Mouse (Mus musculus): ENCODE measurements around the gene Tfrc. TPM values are rescaled to one million over a fixed set of nuclear protein-coding genes. Genes with fewer than 3 reads are reported as not detected.

Tfrc gene
- polyA plus RNA-seq, 1 experiment from 2014 or later, result 14.6 TPM

DNA sequence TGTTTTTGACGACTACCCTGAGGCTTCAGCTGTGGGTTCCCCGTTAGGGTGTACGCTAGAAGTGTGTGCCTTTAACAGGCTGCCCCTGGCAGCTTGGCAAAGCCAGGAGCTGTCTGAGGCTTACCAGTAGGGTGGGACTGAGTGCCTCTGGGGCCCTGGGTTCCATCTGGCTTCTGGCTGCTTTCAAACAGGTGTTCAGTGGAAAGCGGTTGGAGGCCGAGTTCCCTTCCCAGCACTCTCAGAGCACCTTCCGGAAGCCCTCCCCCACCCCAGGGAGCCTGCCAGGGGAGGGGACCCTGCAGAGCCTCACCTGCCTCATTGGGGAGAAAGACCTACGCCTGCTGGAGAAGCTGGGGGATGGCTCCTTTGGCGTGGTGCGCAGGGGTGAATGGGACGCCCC lies 59.3 kb downstream of the Tfrc start:
- no peak overlapping the region for H3K4me3 ChIP-seq (ENCODE audit: low read depth, low read length)
- H3K27ac ChIP-seq (ENCODE audit: low read length), result no peak overlapping the region
- peaks cover 14% of the 10 kb centered on the region; the same call in 1 of the 2 replicates for H3K36me3 ChIP-seq (ENCODE audit: insufficient read depth, low read length)
- H3K4me1 ChIP-seq (ENCODE audit: insufficient read depth, low read depth, low read length), result peaks cover 37% of the 10 kb centered on the region
- ATAC-seq (no peak), DNase-seq (ENCODE audit: low spot score) (no peak)
- 76% methylated on average over 10 of the region's 10 CpGs for WGBS
- H3K4me2 ChIP-seq (replicated peaks; ENCODE audit: low read depth, low read length), result no peak overlapping the region
- H3K27me3 ChIP-seq (replicated peaks; ENCODE audit: insufficient read depth, low read length), result no peaks in the 10 kb centered on the region
- H3K9ac ChIP-seq (replicated peaks; ENCODE audit: low read depth), result no peak overlapping the region
- no peaks in the 10 kb centered on the region for H3K9me3 ChIP-seq (ENCODE audit: low read length)
- TF ChIP-seq CTCF (IDR thresholded peaks at IDR 0.05) (no peak), EP300 (IDR thresholded peaks at IDR 0.05) (no peak)

DNA sequence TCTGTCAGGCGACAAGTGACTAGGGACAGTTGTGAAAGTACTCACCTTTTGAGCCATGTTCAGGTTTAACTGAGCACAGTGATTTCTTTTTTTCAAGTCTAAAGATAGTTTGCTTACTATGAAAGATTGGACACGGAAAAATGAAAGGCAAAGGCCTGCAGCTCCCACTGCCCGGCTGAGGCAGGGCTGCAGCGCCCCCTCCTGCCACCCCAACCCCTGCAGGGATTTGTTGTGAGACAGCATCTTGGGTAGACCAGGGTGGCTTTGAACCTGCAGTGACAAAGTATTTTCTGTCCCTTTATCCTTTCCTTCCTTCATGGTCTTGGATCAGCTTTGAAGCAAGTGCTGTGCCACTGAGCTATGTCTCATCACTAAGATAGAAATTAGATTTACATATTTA lies 59.8 kb downstream of the Tfrc start:
- Histone ChIP-seq H3K27me3 (replicated peaks; ENCODE audit: insufficient read depth, low read length) (no peaks in the 10 kb centered on the region), H3K4me1 (ENCODE audit: insufficient read depth, low read depth, low read length) (peaks cover 33% of the 10 kb centered on the region), H3K36me3 (ENCODE audit: insufficient read depth, low read length) (peaks cover 14% of the 10 kb centered on the region; the same call in 1 of the 2 replicates), H3K4me2 (replicated peaks; ENCODE audit: low read depth, low read length) (no peak overlapping the region), H3K9me3 (ENCODE audit: low read length) (no peaks in the 10 kb centered on the region), H3K27ac (ENCODE audit: low read length) (no peak overlapping the region), H3K9ac (replicated peaks; ENCODE audit: low read depth) (no peak overlapping the region), H3K4me3 (ENCODE audit: low read depth, low read length) (no peak overlapping the region)
- ATAC-seq, result no peak
- TF ChIP-seq EP300 (IDR thresholded peaks at IDR 0.05) (no peak), CTCF (IDR thresholded peaks at IDR 0.05) (peak; percentile 66)
- no peak for DNase-seq (ENCODE audit: low spot score)
- 80% methylated on average over 4 of the region's 4 CpGs for WGBS

DNA sequence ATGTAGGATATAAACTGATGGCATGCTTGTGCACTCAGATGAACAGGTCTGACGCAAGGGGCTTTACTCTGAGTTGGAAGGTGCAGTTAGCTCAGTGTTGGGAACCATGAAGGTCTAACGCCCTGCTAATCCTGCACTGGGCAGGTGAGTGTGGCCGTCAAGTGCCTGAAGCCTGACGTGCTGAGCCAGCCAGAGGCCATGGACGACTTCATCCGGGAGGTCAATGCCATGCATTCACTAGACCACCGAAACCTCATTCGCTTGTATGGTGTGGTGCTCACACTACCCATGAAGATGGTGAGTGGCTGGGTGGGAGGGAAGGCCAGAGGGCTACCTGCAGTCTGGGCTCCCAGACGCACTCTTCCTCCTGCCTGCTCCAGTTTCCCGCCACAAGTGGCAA lies 60.5 kb downstream of the Tfrc start:
- H3K27ac ChIP-seq (ENCODE audit: low read length), result no peak overlapping the region
- no peaks in the 10 kb centered on the region for H3K9me3 ChIP-seq (ENCODE audit: low read length)
- no peak for TF ChIP-seq CTCF (IDR thresholded peaks at IDR 0.05)
- no peak for TF ChIP-seq EP300 (IDR thresholded peaks at IDR 0.05)
- peaks cover 14% of the 10 kb centered on the region; the same call in 1 of the 2 replicates for H3K36me3 ChIP-seq (ENCODE audit: insufficient read depth, low read length)
- H3K27me3 ChIP-seq (replicated peaks; ENCODE audit: insufficient read depth, low read length), result no peaks in the 10 kb centered on the region
- ATAC-seq (no peak), DNase-seq (ENCODE audit: low spot score) (no peak)
- no peak overlapping the region for H3K4me3 ChIP-seq (ENCODE audit: low read depth, low read length)
- H3K9ac ChIP-seq (replicated peaks; ENCODE audit: low read depth), result no peak overlapping the region
- peaks cover 27% of the 10 kb centered on the region for H3K4me1 ChIP-seq (ENCODE audit: insufficient read depth, low read depth, low read length)
- 89% methylated on average over 10 of the region's 10 CpGs for WGBS
- no peak overlapping the region for H3K4me2 ChIP-seq (replicated peaks; ENCODE audit: low read depth, low read length)

DNA sequence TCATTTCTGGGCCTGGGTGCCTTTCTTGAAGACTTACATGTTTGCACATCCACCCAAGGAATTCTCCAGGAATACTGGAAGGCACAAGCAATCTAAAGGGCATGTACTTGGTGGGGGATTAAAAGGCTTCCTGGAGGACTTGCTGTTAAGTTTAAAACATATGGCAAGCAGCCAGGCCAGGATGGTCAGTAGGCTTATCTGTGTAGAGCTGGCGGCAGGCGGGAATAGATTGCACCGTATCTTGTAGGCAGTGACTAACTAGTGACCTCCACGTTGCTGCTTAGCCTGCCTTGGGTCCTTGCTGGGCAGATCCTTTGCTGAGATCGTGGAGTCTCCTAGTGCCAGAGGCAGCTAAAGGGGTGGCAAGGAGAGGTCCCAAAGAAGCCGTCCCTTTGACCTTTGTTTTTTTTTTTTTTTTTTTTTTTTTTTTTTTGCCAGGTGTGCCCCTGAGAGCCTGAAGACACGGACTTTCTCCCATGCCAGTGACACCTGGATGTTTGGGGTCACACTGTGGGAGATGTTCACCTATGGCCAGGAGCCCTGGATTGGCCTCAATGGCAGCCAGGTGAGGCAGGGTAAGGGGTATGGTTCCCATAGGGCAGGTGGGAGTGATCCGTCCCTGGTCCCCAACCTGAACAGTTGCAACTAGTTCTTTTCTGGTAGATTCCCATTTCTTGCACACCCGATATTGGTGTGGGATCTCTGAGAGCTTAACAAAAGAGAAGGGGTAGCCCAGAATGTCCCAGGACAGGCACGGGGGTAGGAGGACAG lies 61.8 kb downstream of the Tfrc start:
- Histone ChIP-seq H3K9ac (replicated peaks; ENCODE audit: low read depth) (no peak overlapping the region), H3K36me3 (ENCODE audit: insufficient read depth, low read length) (peaks cover 14% of the 10 kb centered on the region; the same call in 1 of the 2 replicates), H3K4me2 (replicated peaks; ENCODE audit: low read depth, low read length) (no peak overlapping the region), H3K27me3 (replicated peaks; ENCODE audit: insufficient read depth, low read length) (no peaks in the 10 kb centered on the region), H3K27ac (ENCODE audit: low read length) (no peak overlapping the region), H3K4me1 (ENCODE audit: insufficient read depth, low read depth, low read length) (peaks cover 21% of the 10 kb centered on the region; the same call in 1 of the 2 replicates), H3K9me3 (ENCODE audit: low read length) (no peaks in the 10 kb centered on the region), H3K4me3 (ENCODE audit: low read depth, low read length) (no peak overlapping the region)
- TF ChIP-seq EP300 (IDR thresholded peaks at IDR 0.05) (no peak), CTCF (IDR thresholded peaks at IDR 0.05) (no peak)
- no peak for ATAC-seq
- DNase-seq (ENCODE audit: low spot score), result no peak
- 73% methylated on average over 10 of the region's 10 CpGs for whole genome bisulfite sequencing

DNA sequence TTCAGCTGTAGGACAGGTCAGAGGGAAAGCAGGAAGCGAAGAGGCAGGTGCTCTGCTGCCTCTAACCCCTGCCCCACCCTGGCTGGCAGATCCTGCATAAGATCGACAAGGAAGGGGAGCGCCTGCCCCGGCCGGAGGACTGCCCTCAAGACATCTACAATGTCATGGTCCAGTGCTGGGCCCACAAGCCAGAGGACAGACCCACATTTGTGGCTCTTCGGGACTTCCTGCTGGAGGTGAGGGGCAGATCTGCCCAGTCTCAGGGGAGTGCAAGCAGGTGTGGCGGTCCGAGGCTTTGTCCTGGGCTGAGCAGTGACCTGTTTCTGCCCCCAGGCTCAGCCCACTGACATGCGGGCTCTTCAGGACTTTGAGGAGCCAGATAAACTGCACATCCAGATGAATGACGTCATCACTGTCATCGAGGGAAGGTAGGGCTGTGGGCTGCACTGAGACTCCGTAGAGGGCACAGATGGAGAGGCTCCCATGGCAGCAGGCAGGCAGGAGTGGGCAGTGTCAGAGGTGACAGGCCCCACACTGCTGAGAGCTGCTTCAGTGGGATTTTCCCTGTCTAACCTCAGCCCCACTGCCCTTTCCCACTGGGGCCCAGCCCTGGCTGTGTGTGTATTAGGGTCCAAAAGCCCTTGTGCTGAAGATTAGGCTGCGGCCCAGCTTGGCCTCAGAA lies 62.6 kb downstream of the Tfrc start:
- WGBS, result 91% methylated on average over 13 of the region's 13 CpGs
- Histone ChIP-seq H3K4me3 (ENCODE audit: low read depth, low read length) (no peak overlapping the region), H3K27ac (ENCODE audit: low read length) (no peak overlapping the region), H3K4me1 (ENCODE audit: insufficient read depth, low read depth, low read length) (peaks cover 13% of the 10 kb centered on the region; the same call in 1 of the 2 replicates), H3K9me3 (ENCODE audit: low read length) (no peaks in the 10 kb centered on the region), H3K27me3 (replicated peaks; ENCODE audit: insufficient read depth, low read length) (no peaks in the 10 kb centered on the region), H3K36me3 (ENCODE audit: insufficient read depth, low read length) (peaks cover 14% of the 10 kb centered on the region; the same call in 1 of the 2 replicates), H3K9ac (replicated peaks; ENCODE audit: low read depth) (no peak overlapping the region), H3K4me2 (replicated peaks; ENCODE audit: low read depth, low read length) (no peak overlapping the region)
- TF ChIP-seq EP300 (IDR thresholded peaks at IDR 0.05) (no peak), CTCF (IDR thresholded peaks at IDR 0.05) (no peak)
- ATAC-seq (no peak), DNase-seq (ENCODE audit: low spot score) (no peak)

DNA sequence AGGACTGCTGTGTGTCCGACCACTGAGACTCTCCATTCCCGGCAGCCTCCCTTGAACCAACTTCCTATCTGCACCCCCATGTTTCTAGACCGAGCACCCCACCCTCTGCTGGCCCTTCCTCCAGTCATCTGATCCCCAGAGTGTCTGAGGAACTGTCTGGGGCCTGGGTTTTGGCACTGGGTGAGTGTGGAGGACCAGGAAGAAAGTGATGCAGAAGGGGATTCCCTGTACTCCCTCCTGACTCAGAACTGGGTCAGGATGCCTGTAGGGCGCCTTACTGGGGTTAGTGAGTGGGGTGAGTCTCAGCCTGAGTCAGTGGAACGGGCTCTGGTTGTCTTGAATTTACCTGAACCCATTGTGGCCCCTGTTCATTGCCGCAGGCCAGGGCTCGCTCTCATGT lies 63.5 kb downstream of the Tfrc start:
- peak overlapping the region; percentile 15; the same call in 1 of the 2 replicates for H3K27ac ChIP-seq (ENCODE audit: low read length)
- peaks cover 18% of the 10 kb centered on the region; the same call in 1 of the 2 replicates for H3K36me3 ChIP-seq (ENCODE audit: insufficient read depth, low read length)
- TF ChIP-seq CTCF (IDR thresholded peaks at IDR 0.05) (no peak), EP300 (IDR thresholded peaks at IDR 0.05) (no peak)
- H3K4me1 ChIP-seq (ENCODE audit: insufficient read depth, low read depth, low read length), result 0 out of 2 replicates have a peak, but pooled peaks cover 5% of the 10 kb centered on the region
- WGBS, result 81% methylated on average over 6 of the region's 7 CpGs
- no peaks in the 10 kb centered on the region for H3K27me3 ChIP-seq (replicated peaks; ENCODE audit: insufficient read depth, low read length)
- no peak overlapping the region for H3K4me2 ChIP-seq (replicated peaks; ENCODE audit: low read depth, low read length)
- no peak overlapping the region for H3K4me3 ChIP-seq (ENCODE audit: low read depth, low read length)
- H3K9ac ChIP-seq (replicated peaks; ENCODE audit: low read depth), result no peak overlapping the region
- ATAC-seq (no peak), DNase-seq (ENCODE audit: low spot score) (no peak)
- H3K9me3 ChIP-seq (ENCODE audit: low read length), result no peaks in the 10 kb centered on the region
